Mouse (Mus musculus): ENCODE results near the gene Nckap5. TPM values are rescaled to one million over a fixed set of nuclear protein-coding genes. Genes with fewer than 3 reads are reported as not detected.

The Nckap5 gene
- polyA plus RNA-seq, 1 experiment from 2014 or later: 35.6 TPM

- Histone ChIP-seq H3K9me3 (replicated peaks) (no peaks in the 10 kb centered on the region), H3K4me3 (no peak overlapping the region), H3K4me1 (no peaks in the 10 kb centered on the region), H3K27me3 (ENCODE audit: low read depth, poor library complexity, severe bottlenecking) (no peaks in the 10 kb centered on the region), H3K27ac (replicated peaks) (no peak overlapping the region), H3K36me3 (no peaks in the 10 kb centered on the region)
- no peak for DNase-seq (ENCODE audit: low spot score)
- WGBS: 89% methylated on average over 4 of the region's 4 CpGs
Measured at GRCm38 (mm10) chr1:126007571-126007970, 823.0 kb downstream of the Nckap5 start.

DNA sequence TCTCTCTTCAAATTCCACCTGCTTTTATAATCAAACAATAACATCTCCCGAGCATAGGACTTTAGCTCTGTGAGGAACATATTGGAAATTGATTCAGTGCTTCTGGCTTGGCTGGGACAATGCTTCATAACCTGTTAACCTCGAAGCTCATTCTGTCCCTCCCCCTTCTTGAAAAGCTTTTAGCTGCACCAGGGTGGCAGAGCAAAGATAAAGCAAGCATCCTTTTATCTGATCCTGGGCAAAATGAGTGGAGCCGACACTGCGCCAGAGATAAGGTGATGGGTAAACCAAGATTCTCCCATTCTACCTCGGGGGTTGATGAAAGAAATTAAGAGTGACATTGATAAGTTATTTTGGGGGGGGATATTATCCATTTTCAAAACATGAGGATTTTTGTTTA is 824.9 kb downstream of the Nckap5 start:
- no peak overlapping the region for H3K27ac ChIP-seq (replicated peaks)
- no peak overlapping the region for H3K4me3 ChIP-seq
- H3K4me1 ChIP-seq: no peaks in the 10 kb centered on the region
- H3K36me3 ChIP-seq: no peaks in the 10 kb centered on the region
- 81% methylated on average over 5 of the region's 5 CpGs for WGBS
- H3K9me3 ChIP-seq (replicated peaks): no peaks in the 10 kb centered on the region
- no peak for DNase-seq (ENCODE audit: low spot score)
- no peaks in the 10 kb centered on the region for H3K27me3 ChIP-seq (ENCODE audit: low read depth, poor library complexity, severe bottlenecking)

- DNase-seq (ENCODE audit: low spot score): no peak
- Histone ChIP-seq H3K27ac (replicated peaks) (peak overlapping the region; percentile 39), H3K27me3 (ENCODE audit: low read depth, poor library complexity, severe bottlenecking) (no peaks in the 10 kb centered on the region), H3K9me3 (replicated peaks) (no peaks in the 10 kb centered on the region), H3K4me3 (no peak overlapping the region), H3K36me3 (no peaks in the 10 kb centered on the region), H3K4me1 (peaks cover 8% of the 10 kb centered on the region; the same call in 1 of the 2 replicates)
- WGBS: 77% methylated on average over 3 of the region's 3 CpGs
Measured at GRCm38 (mm10) chr1:125996540-125996939, 834.1 kb downstream of the Nckap5 start.

GRCm38 (mm10) chr1:125987803-125988202 is 842.8 kb downstream of the Nckap5 start:
- H3K27ac ChIP-seq (replicated peaks): no peak overlapping the region
- no peaks in the 10 kb centered on the region for H3K27me3 ChIP-seq (ENCODE audit: low read depth, poor library complexity, severe bottlenecking)
- DNase-seq (ENCODE audit: low spot score): no peak
- no peaks in the 10 kb centered on the region for H3K36me3 ChIP-seq
- H3K9me3 ChIP-seq (replicated peaks): no peaks in the 10 kb centered on the region
- WGBS: 89% methylated on average over 3 of the region's 3 CpGs
- H3K4me1 ChIP-seq: no peaks in the 10 kb centered on the region
- H3K4me3 ChIP-seq: no peak overlapping the region

GRCm38 (mm10) chr1:125984570-125984969 is 846.0 kb downstream of the Nckap5 start:
- H3K36me3 ChIP-seq: peaks cover 7% of the 10 kb centered on the region
- no peak overlapping the region for H3K27ac ChIP-seq (replicated peaks)
- 77% methylated on average over 2 of the region's 2 CpGs for WGBS
- no peaks in the 10 kb centered on the region for H3K4me1 ChIP-seq
- no peaks in the 10 kb centered on the region for H3K9me3 ChIP-seq (replicated peaks)
- H3K4me3 ChIP-seq: no peak overlapping the region
- no peaks in the 10 kb centered on the region for H3K27me3 ChIP-seq (ENCODE audit: low read depth, poor library complexity, severe bottlenecking)
- DNase-seq (ENCODE audit: low spot score): no peak

- no peak overlapping the region for H3K4me3 ChIP-seq
- H3K9me3 ChIP-seq (replicated peaks): no peaks in the 10 kb centered on the region
- H3K27me3 ChIP-seq (ENCODE audit: low read depth, poor library complexity, severe bottlenecking): no peaks in the 10 kb centered on the region
- 89% methylated on average over 3 of the region's 3 CpGs for WGBS
- no peak overlapping the region for H3K27ac ChIP-seq (replicated peaks)
- peaks cover 7% of the 10 kb centered on the region; the same call in 1 of the 2 replicates for H3K36me3 ChIP-seq
- DNase-seq (ENCODE audit: low spot score): no peak
- peaks cover 7% of the 10 kb centered on the region for H3K4me1 ChIP-seq
Measured at GRCm38 (mm10) chr1:125974649-125975048, 856.0 kb downstream of the Nckap5 start.

DNA sequence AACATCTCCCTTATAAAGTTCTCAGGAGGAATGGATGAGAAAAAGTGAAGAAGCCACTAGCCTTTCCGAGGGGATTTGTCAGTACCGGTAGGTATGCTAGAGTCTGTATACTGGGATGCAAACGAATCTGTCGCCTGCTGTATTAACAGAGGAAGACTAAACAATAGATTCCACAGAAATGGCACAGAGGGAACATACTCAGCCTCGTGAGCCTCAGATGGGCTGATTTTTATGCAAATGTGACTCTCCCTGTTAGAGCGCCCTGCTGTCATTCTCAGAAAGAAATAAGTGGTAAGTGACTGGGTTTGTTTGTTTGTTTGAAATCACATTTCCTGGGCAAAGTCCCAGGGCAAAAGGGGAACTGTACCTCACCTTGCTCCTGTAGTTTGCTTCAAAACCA is 858.7 kb downstream of the Nckap5 start:
- 42% methylated on average over 6 of the region's 6 CpGs for WGBS
- no peak overlapping the region; the same call in 1 of the 2 replicates for H3K27ac ChIP-seq (replicated peaks)
- DNase-seq (ENCODE audit: low spot score): no peak
- H3K9me3 ChIP-seq (replicated peaks): no peaks in the 10 kb centered on the region
- H3K27me3 ChIP-seq (ENCODE audit: low read depth, poor library complexity, severe bottlenecking): no peaks in the 10 kb centered on the region
- peaks cover 13% of the 10 kb centered on the region for H3K4me1 ChIP-seq
- H3K4me3 ChIP-seq: no peak overlapping the region
- H3K36me3 ChIP-seq: peaks cover 7% of the 10 kb centered on the region; the same call in 1 of the 2 replicates

DNA sequence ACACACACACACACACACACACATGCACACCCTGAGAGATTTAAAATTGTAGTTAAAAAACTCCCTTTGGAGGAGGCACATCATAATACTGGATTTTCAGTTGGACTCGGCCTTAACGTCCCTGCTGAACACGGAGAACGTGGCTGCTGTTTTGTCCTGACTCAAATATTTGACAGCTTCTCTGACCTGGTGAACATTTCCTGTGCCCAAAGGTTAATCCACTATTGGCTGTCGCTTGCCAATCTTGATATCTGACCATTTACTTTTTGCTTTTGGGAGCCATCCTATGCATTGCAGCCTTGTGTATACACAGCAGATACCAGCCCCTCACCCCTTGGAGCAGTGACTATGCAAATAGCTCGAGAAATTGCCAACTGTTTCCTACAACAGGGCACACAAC is 862.9 kb downstream of the Nckap5 start:
- WGBS: 82% methylated on average over 6 of the region's 6 CpGs
- DNase-seq (ENCODE audit: low spot score): no peak
- H3K4me1 ChIP-seq: peaks cover 13% of the 10 kb centered on the region
- H3K27ac ChIP-seq (replicated peaks): no peak overlapping the region
- H3K36me3 ChIP-seq: no peaks in the 10 kb centered on the region
- no peak overlapping the region for H3K4me3 ChIP-seq
- H3K27me3 ChIP-seq (ENCODE audit: low read depth, poor library complexity, severe bottlenecking): no peaks in the 10 kb centered on the region
- no peaks in the 10 kb centered on the region for H3K9me3 ChIP-seq (replicated peaks)

- H3K4me3 ChIP-seq: no peak overlapping the region
Measured at GRCm38 (mm10) chr1:125951026-125951425, 879.6 kb downstream of the Nckap5 start.

DNA sequence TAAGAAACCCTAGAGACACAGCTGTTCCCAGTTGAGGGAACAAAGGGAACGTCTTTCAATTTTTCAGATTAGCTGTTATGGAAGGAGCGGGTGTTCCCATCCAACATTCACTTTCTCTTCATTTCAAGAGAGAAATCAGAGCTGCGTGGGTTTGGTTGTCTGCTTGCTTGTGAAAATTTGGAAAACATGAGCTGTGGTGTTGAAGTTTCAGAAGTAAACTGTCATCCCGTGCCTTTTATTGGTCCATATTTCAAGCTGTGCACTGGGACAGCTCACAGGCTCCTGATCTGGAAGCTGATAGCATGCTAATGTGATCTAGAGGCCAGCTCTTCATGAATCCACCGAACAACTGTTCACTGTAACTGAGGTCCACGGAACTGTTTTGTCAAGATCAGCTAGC is 881.5 kb downstream of the Nckap5 start:
- Histone ChIP-seq H3K9me3 (replicated peaks) (no peaks in the 10 kb centered on the region), H3K36me3 (no peaks in the 10 kb centered on the region), H3K27me3 (ENCODE audit: low read depth, poor library complexity, severe bottlenecking) (no peaks in the 10 kb centered on the region), H3K4me1 (no peaks in the 10 kb centered on the region), H3K4me3 (no peak overlapping the region), H3K27ac (replicated peaks) (no peak overlapping the region)
- 89% methylated on average over 6 of the region's 6 CpGs for WGBS
- DNase-seq (ENCODE audit: low spot score): no peak

More at GRCm38 (mm10) chr1:125951026-125951425, 879.6 kb downstream of the Nckap5 start:
- no peaks in the 10 kb centered on the region for H3K9me3 ChIP-seq (replicated peaks)
- no peaks in the 10 kb centered on the region for H3K4me1 ChIP-seq
- H3K36me3 ChIP-seq: no peaks in the 10 kb centered on the region
- no peak for DNase-seq (ENCODE audit: low spot score)
- no peaks in the 10 kb centered on the region for H3K27me3 ChIP-seq (ENCODE audit: low read depth, poor library complexity, severe bottlenecking)
- WGBS: 91% methylated on average over 3 of the region's 3 CpGs
- no peak overlapping the region for H3K27ac ChIP-seq (replicated peaks)

DNA sequence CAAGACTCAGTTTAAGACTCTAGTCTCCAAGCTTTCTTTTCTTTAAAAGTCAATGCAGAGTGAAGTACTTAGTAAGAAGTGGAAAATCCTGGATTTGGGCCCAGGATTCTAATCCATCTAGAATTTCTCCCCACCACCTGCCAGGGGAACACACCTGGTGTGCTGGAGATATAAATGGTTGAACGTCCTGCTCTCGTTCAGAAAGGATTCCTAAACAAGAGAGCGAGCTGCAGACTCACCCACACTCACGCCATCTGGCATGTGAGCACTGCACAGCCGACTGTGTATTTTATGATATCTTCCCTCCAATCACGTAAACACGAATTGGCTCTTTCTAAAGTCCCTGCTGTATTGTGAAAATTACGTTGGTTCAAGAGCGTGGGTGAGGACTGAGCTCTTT is 885.5 kb downstream of the Nckap5 start:
- no peak overlapping the region for H3K27ac ChIP-seq (replicated peaks)

DNA sequence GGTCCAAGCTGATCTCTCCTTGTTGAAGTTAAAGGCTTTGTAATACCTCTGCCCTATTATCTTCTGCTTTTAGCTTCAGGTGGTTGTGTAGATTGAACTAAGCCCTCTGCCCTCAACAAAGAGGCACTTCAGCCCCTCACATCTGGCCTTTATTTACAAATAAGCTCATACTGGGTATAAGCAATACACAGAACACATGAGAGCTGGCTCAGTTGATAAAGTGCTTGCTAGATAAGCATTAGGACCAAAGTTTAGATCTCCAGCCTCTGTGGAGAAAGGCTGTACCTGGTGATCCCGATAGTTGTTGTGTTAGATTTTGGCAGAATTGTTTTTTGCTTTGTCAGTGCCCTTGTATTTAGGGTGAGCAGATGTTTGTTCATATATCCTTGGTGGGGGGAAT is 887.3 kb downstream of the Nckap5 start:
- DNase-seq (ENCODE audit: low spot score): no peak
- no peaks in the 10 kb centered on the region for H3K36me3 ChIP-seq
- no peaks in the 10 kb centered on the region for H3K4me1 ChIP-seq
- WGBS: 96% methylated on average over 1 of the region's 1 CpGs
- H3K27ac ChIP-seq (replicated peaks): no peak overlapping the region
- no peaks in the 10 kb centered on the region for H3K27me3 ChIP-seq (ENCODE audit: low read depth, poor library complexity, severe bottlenecking)
- H3K9me3 ChIP-seq (replicated peaks): no peaks in the 10 kb centered on the region
- H3K4me3 ChIP-seq: no peak overlapping the region

More for the DNA sequence above, 885.5 kb downstream of the Nckap5 start:
- H3K4me1 ChIP-seq: no peaks in the 10 kb centered on the region
- H3K36me3 ChIP-seq: no peaks in the 10 kb centered on the region
- no peaks in the 10 kb centered on the region for H3K9me3 ChIP-seq (replicated peaks)
- no peak for DNase-seq (ENCODE audit: low spot score)
- no peak overlapping the region for H3K4me3 ChIP-seq
- H3K27me3 ChIP-seq (ENCODE audit: low read depth, poor library complexity, severe bottlenecking): no peaks in the 10 kb centered on the region
- WGBS: 88% methylated on average over 9 of the region's 9 CpGs

DNA sequence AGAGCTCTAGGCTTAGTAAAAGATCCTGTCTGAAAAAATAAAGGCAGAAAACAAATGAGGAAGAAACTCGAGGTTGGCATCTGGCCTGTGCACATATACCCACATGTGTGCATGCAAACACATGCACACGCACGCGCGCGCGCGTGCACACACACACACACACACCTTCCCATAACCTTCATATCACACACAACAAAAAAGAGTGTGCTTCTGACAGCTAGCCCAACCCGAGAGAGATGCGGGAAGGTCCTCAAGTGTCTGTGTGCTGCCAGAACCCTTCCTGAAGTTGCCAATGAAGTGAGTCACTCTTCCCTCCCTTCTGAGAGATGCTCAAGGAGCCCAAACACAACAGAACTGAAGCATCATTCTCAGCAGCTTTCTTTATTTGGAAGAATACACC is 905.1 kb downstream of the Nckap5 start:
- H3K9me3 ChIP-seq (replicated peaks): no peaks in the 10 kb centered on the region; the same call in 1 of the 2 replicates
- no peaks in the 10 kb centered on the region for H3K4me1 ChIP-seq
- DNase-seq (ENCODE audit: low spot score): no peak
- WGBS: 96% methylated on average over 10 of the region's 10 CpGs
- H3K27ac ChIP-seq (replicated peaks): no peak overlapping the region
- H3K36me3 ChIP-seq: 0 out of 2 replicates have a peak, but pooled peaks cover 3% of the 10 kb centered on the region
- no peak overlapping the region for H3K4me3 ChIP-seq
- no peaks in the 10 kb centered on the region for H3K27me3 ChIP-seq (ENCODE audit: low read depth, poor library complexity, severe bottlenecking)

DNA sequence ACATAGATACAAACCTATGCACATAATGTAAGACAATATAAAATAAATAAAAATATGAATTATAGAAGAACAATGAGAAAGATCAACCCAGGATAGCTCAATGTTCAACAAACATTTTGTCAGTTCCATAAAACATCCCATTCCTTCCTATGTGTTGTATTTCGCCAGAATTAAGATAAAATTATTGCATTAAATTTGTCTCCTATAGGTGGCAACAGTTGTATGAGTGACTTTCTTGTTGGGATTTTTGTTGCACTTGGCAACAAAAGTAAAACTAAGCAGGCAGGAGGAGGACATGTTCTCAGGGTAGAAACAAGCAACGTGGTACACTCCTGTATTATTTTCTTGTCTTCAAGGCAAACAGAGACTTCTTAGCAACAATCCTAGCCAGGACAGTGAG is 907.5 kb downstream of the Nckap5 start:
- no peak overlapping the region for H3K27ac ChIP-seq (replicated peaks)
- 0 out of 2 replicates have a peak, but pooled peaks cover 3% of the 10 kb centered on the region for H3K36me3 ChIP-seq
- H3K4me1 ChIP-seq: no peaks in the 10 kb centered on the region
- 83% methylated on average over 2 of the region's 2 CpGs for WGBS
- H3K27me3 ChIP-seq (ENCODE audit: low read depth, poor library complexity, severe bottlenecking): no peaks in the 10 kb centered on the region
- no peak for DNase-seq (ENCODE audit: low spot score)
- peaks cover 12% of the 10 kb centered on the region for H3K9me3 ChIP-seq (replicated peaks)
- H3K4me3 ChIP-seq: no peak overlapping the region

Data from midbrain, embryonic 10.5 days (tissue).